Mouse (Mus musculus) cortical plate, adult 2 months (tissue): ENCODE measurements at regions not wholly inside any gene's neighbourhood (a gene's known extent, or its start where the extent isn't known, plus 50 kb on each side); places are given as distances from the start of the nearest gene placed in this dataset.

Source experiments
- CTCF ChIP-seq: fragments of 200-500 bp; IDR thresholded peaks from 2 replicates; pipeline ENCODE4 v1.5.1; 2011; ENCODE audit warnings: mild to moderate bottlenecking, control low read depth, low read length; ENCODE audit not compliant: insufficient read depth; ENCODE audit errors: extremely low read depth
- POLR2A ChIP-seq: fragments of 200-500 bp; IDR thresholded peaks from 2 replicates; pipeline ENCODE4 v1.6.1; 2011; ENCODE audit warnings: mild to moderate bottlenecking, low read length, control low read depth; ENCODE audit not compliant: insufficient read depth; ENCODE audit errors: extremely low read depth

- TF ChIP-seq POLR2A (no peak), CTCF (no peak)
Measured at GRCm38 (mm10) chr16:65742951-65743350, 72.1 kb upstream of the Vgll3 start.
